Mouse (Mus musculus) adrenal gland, postnatal 10 days (tissue): ENCODE measurements around the gene Lrrc55. TPM values are rescaled to one million over a fixed set of nuclear protein-coding genes. Genes with fewer than 3 reads are reported as not detected.

Source experiments
- DNase-seq: peaks from one replicate; pipeline ENCODE4 v3.0.0; 2021; ENCODE audit warnings: mixed read lengths
- total RNA-seq, 2 experiments: library from RNA; stranded (reverse); gene quantifications; 2 replicates each; pipeline ENCODE4 v1.2.3; 2021

Lrrc55 gene
- total RNA-seq, 2 experiments from 2014 or later = 13.8 to 14.8 TPM

DNA sequence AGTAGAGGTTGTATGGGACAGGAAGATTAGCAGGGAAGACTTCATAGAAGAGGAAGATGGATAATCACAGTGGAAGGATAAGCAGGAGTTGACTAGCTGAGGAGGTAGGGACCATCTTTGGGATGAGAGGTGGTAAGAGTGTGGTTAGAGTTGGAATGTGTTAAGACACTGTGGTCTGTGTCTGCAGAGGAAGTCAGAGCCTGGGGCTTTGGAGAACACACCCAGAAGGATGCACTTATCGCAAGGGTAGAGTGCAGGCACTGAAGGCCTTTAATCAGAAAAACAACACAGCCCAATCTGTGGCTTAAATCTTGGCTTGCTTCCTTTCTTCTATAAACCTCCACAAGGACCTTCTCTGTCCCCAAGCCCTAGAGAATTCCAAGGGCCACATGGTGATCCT lies 28.7 kb downstream of the Lrrc55 start:
- no peak for DNase-seq

DNA sequence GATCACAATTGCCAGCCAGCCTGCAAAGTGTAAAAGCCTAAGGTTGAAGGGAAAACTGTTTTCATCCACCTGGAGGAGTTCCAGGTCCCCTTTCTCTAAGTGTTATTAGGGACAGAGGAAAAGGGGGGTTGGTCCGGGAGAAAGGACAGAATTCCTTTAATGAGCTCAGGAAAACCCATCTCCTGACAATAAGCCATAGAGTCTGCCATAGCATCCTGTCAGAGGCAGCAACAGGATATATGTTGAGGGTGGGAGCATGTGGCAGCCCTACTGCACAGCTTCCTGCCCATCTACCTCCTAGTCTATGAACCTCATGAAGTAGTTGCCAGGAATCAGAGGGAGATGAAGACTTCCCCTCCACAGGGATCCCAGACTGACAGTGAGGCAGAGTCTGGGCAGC lies 29.4 kb downstream of the Lrrc55 start:
- no peak for DNase-seq

- DNase-seq = peak; percentile 28
Observed at GRCm38 (mm10) chr2:85163311-85164047, 33.5 kb downstream of the Lrrc55 start.

- no peak for DNase-seq
Observed at GRCm38 (mm10) chr2:85161638-85162093, 35.3 kb downstream of the Lrrc55 start.

DNA sequence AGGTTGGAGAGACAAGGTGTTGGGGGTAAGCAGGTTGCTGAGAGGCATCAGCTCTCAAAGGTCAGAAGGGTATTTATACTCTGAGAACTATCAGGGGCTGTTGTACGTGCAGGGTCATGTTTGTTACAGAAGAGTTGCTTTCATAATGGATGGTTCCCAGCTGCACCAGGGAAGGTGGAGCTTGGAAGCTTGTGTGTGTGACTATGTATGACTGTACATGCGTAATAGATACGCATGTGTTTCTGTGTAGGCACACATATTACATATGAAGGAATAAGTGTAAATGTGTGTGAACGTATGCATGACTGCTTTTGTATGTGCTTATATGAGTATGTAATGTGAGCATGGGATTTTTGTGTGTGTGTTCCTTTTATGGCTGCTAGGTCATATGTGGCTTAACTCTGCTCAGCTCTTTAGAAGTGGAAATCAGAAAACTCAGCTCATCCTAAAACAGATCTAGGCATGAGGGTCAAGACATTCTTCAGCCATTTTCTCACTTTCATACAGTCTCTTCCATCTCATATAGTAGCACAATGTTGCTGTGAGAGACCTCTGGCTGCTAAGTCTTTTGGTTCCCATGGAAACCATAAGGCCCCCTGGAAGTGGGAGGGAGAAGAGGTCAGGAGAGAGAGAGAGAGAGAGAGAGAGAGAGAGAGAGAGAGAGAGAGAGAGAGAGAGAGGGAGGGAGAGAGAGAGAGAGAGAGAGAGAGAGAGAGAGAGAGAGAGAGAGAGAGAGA lies 35.9 kb downstream of the Lrrc55 start:
- no peak for DNase-seq

- no peak for DNase-seq
Observed at GRCm38 (mm10) chr2:85157382-85157781, 39.6 kb downstream of the Lrrc55 start.

GRCm38 (mm10) chr2:85156136-85156535 lies 40.9 kb downstream of the Lrrc55 start:
- no peak for DNase-seq

- no peak for DNase-seq
Observed at GRCm38 (mm10) chr2:85155334-85155733, 41.7 kb downstream of the Lrrc55 start.

GRCm38 (mm10) chr2:85151233-85151632 lies 45.8 kb downstream of the Lrrc55 start:
- DNase-seq = no peak

DNA sequence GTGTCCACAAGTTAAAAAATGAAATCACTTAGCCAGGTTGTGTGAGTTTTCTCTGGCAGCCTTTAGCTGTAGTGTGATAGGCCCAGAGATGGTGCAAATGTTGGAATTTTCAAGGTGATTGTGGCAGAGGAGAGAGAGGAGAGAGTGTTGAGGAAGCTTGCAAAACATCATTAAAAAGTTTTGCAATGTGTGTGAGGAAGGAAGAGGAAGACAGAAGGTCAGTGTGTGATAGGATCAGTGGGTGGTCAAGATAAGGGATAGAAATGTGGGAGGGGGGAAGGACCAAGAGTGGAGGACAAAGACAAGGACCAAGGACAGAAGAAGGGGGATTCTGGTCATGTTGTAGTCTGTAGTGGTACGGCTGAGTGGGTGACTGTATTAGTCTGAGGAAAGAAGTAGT lies 46.6 kb downstream of the Lrrc55 start:
- no peak for DNase-seq

DNA sequence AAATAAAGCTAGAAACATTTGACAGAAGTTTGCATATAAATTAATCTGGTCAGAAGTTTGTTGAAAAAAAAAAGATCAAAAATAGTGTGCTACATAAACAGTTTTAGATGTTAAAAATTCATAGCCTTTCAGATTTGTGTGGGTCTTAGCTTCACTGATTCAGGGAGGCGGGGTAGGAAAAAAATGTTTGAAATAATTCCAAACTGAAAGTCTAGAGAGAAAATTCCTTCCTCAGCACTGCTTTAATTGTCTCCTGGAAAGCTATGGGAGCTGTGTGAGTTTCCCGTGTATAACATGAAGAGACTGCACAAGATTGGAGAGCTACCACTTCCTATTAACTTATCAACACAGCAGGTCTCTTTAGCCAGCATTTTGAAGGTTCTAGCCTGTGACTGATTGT lies 49.5 kb downstream of the Lrrc55 start:
- DNase-seq = no peak

DNA sequence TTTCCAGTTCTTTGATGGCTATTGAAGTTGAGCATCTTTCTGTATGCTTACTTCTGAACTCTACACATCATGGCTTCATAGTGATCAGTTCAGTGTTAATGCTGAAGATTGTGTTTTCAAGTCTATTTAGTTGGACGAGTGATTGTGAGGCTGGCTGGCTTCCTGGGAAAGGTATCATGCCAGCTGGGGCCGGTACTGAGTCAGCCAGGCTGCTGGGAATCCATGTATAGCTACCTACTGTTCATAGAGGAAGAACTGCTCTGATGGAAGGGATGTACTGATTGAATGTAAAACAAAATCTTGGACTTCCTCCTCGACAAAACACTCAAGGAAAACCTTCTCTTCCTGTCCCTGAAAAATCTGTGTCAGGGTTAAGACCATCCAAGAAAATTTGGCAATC lies 51.7 kb downstream of the Lrrc55 start:
- DNase-seq = no peak

- no peak for DNase-seq
Observed at GRCm38 (mm10) chr2:85144908-85145307, 52.1 kb downstream of the Lrrc55 start.

DNA sequence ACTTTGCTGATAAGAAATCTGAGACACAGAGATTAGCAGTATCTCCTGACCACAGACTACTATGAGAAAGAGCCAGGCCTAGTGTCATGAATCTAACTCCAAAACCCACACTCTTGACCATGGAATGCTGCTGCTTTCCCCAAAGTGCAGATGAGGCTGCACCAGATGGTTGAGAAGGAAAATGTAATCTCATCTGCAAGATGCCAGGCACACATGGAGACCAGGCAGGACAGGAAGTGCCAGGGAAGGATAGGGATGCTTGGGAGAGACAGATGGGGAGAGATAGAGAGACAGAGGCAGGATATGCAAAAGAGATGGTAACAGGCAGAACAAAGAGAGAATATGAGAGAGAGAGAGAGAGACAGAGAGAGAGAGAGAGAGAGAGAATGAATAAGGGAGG lies 56.2 kb downstream of the Lrrc55 start:
- DNase-seq = no peak

DNA sequence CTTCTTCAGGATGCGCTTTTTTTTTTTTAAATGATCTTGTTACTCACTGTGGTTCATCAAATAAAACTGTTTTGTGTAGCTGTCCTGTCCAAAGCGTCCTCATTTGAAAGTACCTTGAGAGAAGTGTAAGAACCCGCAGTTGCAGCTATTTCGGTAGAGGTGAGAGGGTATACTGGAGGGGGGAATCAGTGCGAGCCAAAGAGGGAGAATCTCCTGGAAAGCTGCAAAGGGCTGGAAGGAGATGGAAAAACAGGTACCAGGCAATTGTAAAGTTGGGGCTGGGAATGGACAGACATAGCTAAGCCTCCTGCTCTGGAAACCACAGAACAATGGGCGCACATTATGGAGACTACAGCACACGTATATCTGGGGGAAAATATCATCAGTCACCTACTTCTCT lies 57.2 kb downstream of the Lrrc55 start:
- no peak for DNase-seq

GRCm38 (mm10) chr2:85139393-85139792 lies 57.6 kb downstream of the Lrrc55 start:
- no peak for DNase-seq

GRCm38 (mm10) chr2:85138143-85138542 lies 58.9 kb downstream of the Lrrc55 start:
- no peak for DNase-seq

- no peak for DNase-seq
Observed at GRCm38 (mm10) chr2:85137601-85138140, 59.3 kb downstream of the Lrrc55 start.

- no peak for DNase-seq
Observed at GRCm38 (mm10) chr2:85136831-85137520, 60.0 kb downstream of the Lrrc55 start.

DNA sequence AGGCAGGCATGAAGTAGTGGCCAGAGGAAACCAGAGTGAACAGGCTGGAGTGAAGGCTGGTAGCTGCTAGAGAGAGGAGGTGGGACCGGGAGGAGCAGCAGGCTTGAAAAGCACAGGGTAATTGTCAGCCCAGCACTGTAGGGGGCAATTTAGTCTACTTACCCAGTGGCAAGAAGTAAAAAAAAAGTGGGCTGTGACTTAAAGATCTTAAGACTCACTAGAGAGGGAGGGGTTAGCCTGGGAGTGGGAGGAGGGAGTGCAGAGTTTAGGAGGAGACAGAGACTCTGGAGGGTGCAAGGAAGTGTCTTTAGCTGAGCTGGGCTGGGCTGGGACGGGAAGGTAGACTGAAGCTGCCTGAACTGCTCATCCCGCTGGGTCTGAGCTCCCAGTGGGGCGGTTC lies 60.9 kb downstream of the Lrrc55 start, which contains the start of gene Aplnr:
Gene Aplnr (plus strand): TSS at position 137 of the 400 bp plus-strand sequence.
- peak; percentile 39 for DNase-seq

DNA sequence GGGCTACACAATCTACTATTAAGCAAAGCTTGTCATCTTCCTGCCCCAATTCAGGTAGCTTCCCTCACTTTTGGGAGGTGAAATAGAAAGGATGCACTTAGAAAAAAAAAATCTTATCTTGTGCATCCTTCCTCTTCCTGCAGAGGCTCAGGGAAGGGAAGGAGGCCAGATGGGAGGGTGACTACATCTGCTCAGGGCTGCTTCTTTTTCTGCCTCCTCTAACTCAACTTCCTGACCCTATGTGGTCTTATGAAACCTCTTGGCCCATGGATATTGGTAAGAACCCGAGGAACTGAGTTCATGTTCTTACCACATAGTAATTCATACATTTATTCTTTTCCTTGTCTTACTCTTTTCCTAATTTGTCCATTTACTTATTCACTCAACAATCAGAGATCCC lies 61.9 kb downstream of the Lrrc55 start:
- no peak for DNase-seq

- DNase-seq = no peak
Observed at GRCm38 (mm10) chr2:85132204-85132603, 64.8 kb downstream of the Lrrc55 start.

DNA sequence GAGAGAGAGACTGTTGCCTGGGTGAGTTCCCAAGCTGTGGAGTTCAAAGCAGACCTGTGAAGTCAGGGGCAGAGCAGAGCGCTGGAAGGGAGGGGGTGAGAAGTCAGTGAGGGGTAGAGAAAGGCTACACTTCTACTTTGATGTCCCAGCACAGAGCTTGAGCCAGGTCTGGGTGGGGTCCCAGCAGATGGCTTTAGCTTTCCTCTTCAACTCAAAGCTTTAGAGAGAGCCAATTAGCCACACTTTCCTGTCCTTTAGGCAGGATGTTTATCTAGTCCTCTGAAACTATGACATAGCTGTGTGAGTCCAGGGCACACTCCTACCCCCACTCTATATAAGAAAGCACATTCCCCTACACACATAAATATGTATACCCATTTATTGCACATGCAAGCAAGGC lies 65.3 kb downstream of the Lrrc55 start:
- no peak for DNase-seq
